Mouse (Mus musculus) heart, postnatal 0 days (tissue): ENCODE results near the gene Rhoh. TPM values are rescaled to one million over a fixed set of nuclear protein-coding genes. Genes with fewer than 3 reads are reported as not detected.

Experiments
- ATAC-seq: fragments of 200-750 bp; cut with Nextera tagmentation; 2 replicates; pipeline ENCODE4 v1.8.0; 2017; ENCODE audit warnings: low read depth, moderate number of reproducible peaks, moderate library complexity; ENCODE audit not compliant: insufficient read depth
- DNase-seq: peaks from one replicate; pipeline ENCODE4 v3.0.0-alpha.2; 2016; ENCODE audit warnings: low spot score
- H3K27ac ChIP-seq: fragments of 300-500 bp; sonication (generic); 2 replicates; pipeline ENCODE4 v1.5.1; 2014; ENCODE audit warnings: low read depth, mild to moderate bottlenecking
- H3K27me3 ChIP-seq: fragments of 300-500 bp; sonication (generic); 2 replicates; pipeline ENCODE4 v1.6.1; 2014; ENCODE audit warnings: low read length, mixed read lengths; ENCODE audit not compliant: control insufficient read depth, insufficient read depth
- H3K36me3 ChIP-seq: fragments of 300-500 bp; sonication (generic); replicated peaks from 2 replicates; pipeline ENCODE4 v1.6.1; 2014; ENCODE audit warnings: low read length, mixed read lengths; ENCODE audit not compliant: control insufficient read depth, insufficient read depth
- H3K4me1 ChIP-seq: fragments of 300-500 bp; sonication (generic); 2 replicates; pipeline ENCODE4 v1.6.1; 2014; ENCODE audit warnings: antibody characterized with exemption; ENCODE audit not compliant: control insufficient read depth, insufficient read depth
- H3K4me2 ChIP-seq: fragments of 300-500 bp; sonication (generic); 2 replicates; pipeline ENCODE4 v1.6.1; 2014; ENCODE audit warnings: low read depth, mild to moderate bottlenecking, low read length, moderate library complexity
- H3K4me3 ChIP-seq: fragments of 300-500 bp; sonication (generic); 2 replicates; pipeline ENCODE4 v1.5.1; 2014; ENCODE audit warnings: low read depth, low read length
- H3K9ac ChIP-seq: fragments of 300-500 bp; sonication (generic); replicated peaks from 2 replicates; pipeline ENCODE4 v1.6.1; 2014; ENCODE audit warnings: low read depth, low read length, mixed read lengths
- H3K9me3 ChIP-seq: fragments of 300-500 bp; sonication (generic); replicated peaks from 2 replicates; pipeline ENCODE4 v1.6.1; 2016; ENCODE audit warnings: low read length; ENCODE audit not compliant: control insufficient read depth
- CTCF ChIP-seq: IDR thresholded peaks from 2 replicates; pipeline ENCODE4 v1.5.1; 2016; ENCODE audit warnings: antibody characterized with exemption, control low read depth, low read depth
- EP300 ChIP-seq: IDR thresholded peaks from 2 replicates; pipeline ENCODE4 v1.6.1; 2016; ENCODE audit warnings: antibody characterized with exemption, low read depth
- WGBS: fragments of 180-500 bp; shearing (Covaris S2); extraction: QIAGEN DNeasy Blood & Tissue Kit; methylation state at CpG from one replicate; pipeline ENCODE4 v1.1.7; 2014; 5-methylcytosine and 5-hydroxymethylcytosine counted together
- polyA plus RNA-seq: library from polyadenylated mRNA; unstranded; fragments of >200 nt; fragmentation: Nextera tagmentation; extraction: Ambion mirVana; gene quantifications from 2 replicates; pipeline ENCODE4 v1.2.1, GENCODE M21; 2015
- total RNA-seq: library from RNA; depleted of rRNA; stranded (reverse); fragments of >200 nt; gene quantifications from 2 replicates; pipeline ENCODE4 v1.2.3, GENCODE M21; 2014; ENCODE audit warnings: low replicate concordance; rRNA removed

Rhoh gene
- total and polyA plus RNA-seq, 2 experiments from 2014 or later = 0.34 to 0.41 TPM

DNA sequence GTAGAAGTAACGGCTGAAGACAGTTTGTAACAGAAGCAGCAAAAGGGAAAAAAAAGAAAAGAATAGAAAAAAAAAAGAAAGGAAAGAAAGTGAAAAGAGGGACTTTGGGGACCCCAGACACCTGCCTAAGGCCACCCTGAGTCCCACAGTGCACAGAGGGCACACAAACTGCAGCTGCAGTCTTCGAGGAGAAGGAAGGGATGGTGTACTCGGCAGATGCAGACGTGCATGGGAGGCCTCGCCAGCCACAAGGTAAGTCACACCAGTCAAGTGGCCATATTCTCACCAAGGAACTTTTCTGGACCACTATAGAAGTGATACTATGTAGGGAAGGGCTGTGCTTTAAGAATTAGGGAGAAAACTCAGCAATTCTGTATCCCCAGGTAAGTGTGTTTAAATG lies 73.8 kb downstream of the Rhoh start, which contains the start of gene Chrna9:
Chrna9 (plus strand) TSS at position 139 of the 400 bp plus-strand sequence.
- H3K4me1 ChIP-seq = no peaks in the 10 kb centered on the region
- no peaks in the 10 kb centered on the region for H3K27me3 ChIP-seq
- H3K4me3 ChIP-seq = peak within 1 kb of the TSS; percentile 24; the same call in 1 of the 2 replicates
- H3K9me3 ChIP-seq = no peaks in the 10 kb centered on the region
- 71% methylated on average over 5 of the region's 5 CpGs for whole genome bisulfite sequencing
- ATAC-seq (no peak), DNase-seq (no peak)
- H3K4me2 ChIP-seq = peak within 1 kb of the TSS; percentile 13; the same call in 1 of the 2 replicates
- H3K36me3 ChIP-seq = no peaks in the 10 kb centered on the region
- H3K27ac ChIP-seq = no peak within 1 kb of the TSS; the same call in 1 of the 2 replicates
- TF ChIP-seq EP300 = no peak
- no peak for TF ChIP-seq CTCF
- no peak within 1 kb of the TSS; the same call in 1 of the 2 replicates for H3K9ac ChIP-seq

DNA sequence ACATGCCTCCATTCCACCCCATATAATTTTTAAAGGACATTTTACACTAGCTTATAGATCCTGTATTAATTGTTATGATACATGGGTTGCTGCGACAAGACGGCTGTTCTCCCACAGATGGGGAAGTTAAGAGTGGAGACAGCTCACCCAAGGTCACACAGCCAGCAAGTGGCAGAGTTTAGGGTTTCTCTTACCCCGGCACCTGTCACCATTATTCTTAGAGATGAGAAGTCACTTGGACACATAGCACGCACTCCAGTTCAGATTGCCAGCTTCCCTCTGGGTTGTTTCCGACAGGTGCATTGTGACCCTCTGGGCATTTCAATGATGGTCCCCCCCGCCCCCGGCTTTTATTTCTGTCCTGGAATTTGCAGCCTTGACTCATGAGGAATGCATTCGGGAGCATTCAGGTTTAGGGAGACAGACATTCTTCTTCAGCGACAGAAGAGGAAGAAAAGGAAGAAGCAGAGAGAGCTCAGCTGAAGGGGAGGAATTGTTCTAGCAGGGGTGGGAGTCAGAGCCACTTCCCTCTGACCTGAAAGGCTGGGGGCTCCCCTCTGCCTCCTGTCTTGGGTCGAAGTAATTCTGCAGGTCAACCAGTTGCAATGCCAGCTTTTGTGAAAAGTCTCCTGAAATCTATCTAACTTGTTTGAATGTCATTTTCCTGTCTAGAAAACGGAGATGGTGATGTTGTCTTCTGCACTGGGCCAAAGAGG lies 76.2 kb downstream of the Rhoh start:
- Histone ChIP-seq H3K4me2 (peak overlapping the region; percentile 27; the same call in 1 of the 2 replicates), H3K9ac (no peak overlapping the region), H3K4me1 (no peaks in the 10 kb centered on the region), H3K27me3 (no peaks in the 10 kb centered on the region), H3K36me3 (no peaks in the 10 kb centered on the region), H3K9me3 (no peaks in the 10 kb centered on the region), H3K27ac (0 out of 2 replicates have a peak overlapping the region, but pooled peaks have one; percentile 5), H3K4me3 (peak overlapping the region; percentile 16; the same call in 1 of the 2 replicates)
- no peak for ATAC-seq
- no peak for TF ChIP-seq EP300
- TF ChIP-seq CTCF = no peak
- DNase-seq = no peak
- 38% methylated on average over 11 of the region's 11 CpGs for WGBS

DNA sequence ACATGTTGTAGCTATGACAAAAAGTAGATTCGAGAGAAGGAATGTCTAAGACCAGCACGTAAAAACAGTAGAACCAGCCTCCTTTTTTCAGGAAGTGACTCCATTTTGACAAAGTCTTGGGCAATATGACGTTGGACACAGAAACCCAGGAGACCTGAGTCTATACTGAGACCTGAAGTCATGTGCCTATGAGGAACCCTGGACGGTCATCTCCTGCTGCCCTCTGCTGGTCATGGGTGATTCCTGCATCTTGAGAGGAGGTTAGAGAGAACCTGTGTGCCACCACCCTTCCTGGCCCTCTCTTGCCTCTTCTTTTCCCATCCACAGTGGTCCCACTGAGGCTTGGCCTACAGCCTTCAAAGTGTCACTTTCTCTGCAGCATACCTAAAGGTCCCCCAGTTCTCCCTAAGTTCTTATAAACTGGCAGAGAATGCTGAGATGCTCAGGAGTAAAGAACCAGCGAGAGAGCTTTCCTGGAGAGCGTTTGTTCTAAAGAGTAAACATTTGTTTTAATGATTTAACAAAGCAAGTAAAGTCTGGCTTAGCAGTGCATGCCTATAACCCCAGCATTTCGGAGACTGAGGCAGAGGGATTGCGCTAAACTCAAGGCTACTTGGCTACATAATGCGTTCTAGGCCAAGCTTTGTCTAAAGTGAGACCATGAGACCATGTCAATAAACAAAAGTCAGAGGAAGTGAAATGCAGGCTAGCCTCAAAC lies 77.1 kb downstream of the Rhoh start:
- H3K4me1 ChIP-seq = no peaks in the 10 kb centered on the region
- no peaks in the 10 kb centered on the region for H3K36me3 ChIP-seq
- no peak overlapping the region for H3K27ac ChIP-seq
- WGBS = 58% methylated on average over 9 of the region's 9 CpGs
- TF ChIP-seq CTCF = peak; percentile 96
- TF ChIP-seq EP300 = no peak
- no peaks in the 10 kb centered on the region for H3K9me3 ChIP-seq
- peak; percentile 88 for DNase-seq
- ATAC-seq = peak; percentile 86
- no peak overlapping the region for H3K4me3 ChIP-seq
- no peak overlapping the region for H3K4me2 ChIP-seq
- H3K9ac ChIP-seq = no peak overlapping the region
- no peaks in the 10 kb centered on the region for H3K27me3 ChIP-seq

DNA sequence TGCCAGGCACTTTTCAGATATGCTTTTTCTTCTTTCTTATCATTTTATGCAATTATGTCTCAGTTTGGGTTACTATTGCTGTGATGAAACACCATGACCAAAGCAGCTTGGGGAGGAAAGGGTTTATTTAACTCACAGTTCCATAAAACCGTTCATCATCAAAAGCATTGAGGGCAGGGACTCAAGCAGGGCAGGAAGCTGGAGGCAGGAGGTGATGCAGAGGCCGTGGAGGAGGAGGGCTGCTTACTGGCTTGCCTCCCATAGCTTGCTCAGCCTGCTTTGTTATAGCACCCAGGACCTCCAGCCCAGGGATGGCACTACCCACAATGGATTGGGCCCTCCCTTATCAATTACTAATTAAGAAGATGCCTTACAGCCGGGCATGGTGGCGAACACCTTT lies 80.1 kb downstream of the Rhoh start:
- Histone ChIP-seq H3K27me3 (no peaks in the 10 kb centered on the region), H3K9me3 (no peaks in the 10 kb centered on the region), H3K36me3 (no peaks in the 10 kb centered on the region), H3K4me3 (no peak overlapping the region), H3K4me2 (no peak overlapping the region), H3K4me1 (no peaks in the 10 kb centered on the region), H3K27ac (no peak overlapping the region), H3K9ac (no peak overlapping the region)
- no peak for ATAC-seq
- DNase-seq = no peak
- WGBS = 64% methylated on average over 4 of the region's 4 CpGs
- TF ChIP-seq CTCF (no peak), EP300 (no peak)

Other genes starting within 250 kb of the Rhoh start
- 57.9 and 91.3 TPM in 2 replicates for gene Pds5a, start 162.9 kb upstream of the Rhoh start, total RNA-seq
- 13.2 and 15.4 TPM in 2 replicates for gene Pds5a, start 162.9 kb upstream of the Rhoh start, polyA plus RNA-seq
- 10.5 and 18.6 TPM in 2 replicates for gene N4bp2, start 97.7 kb upstream of the Rhoh start, total RNA-seq
- gene N4bp2, start 97.7 kb upstream of the Rhoh start, polyA plus RNA-seq = 6.0 and 8.0 TPM in 2 replicates
- 6.9 and 21.2 TPM in 2 replicates for gene Chrna9, start 73.7 kb downstream of the Rhoh start, total RNA-seq
- not detected in 2 replicates for gene Chrna9, start 73.7 kb downstream of the Rhoh start, polyA plus RNA-seq
- gene 9130230L23Rik, start 143.1 kb downstream of the Rhoh start, total RNA-seq = 0.08 TPM in 1 of 2 replicates, not detected in the other
- gene 9130230L23Rik, start 143.1 kb downstream of the Rhoh start, polyA plus RNA-seq = 0.14 and 0.26 TPM in 2 replicates